ENCODE assay signal across 8 mouse cellular contexts in genomic region chr11:5879905-5880304, GRCm38 (mm10). TPM values are rescaled to one million over a fixed set of nuclear protein-coding genes. Genes with fewer than 3 reads are reported as not detected.
DNase-seq lines count a peak whose midpoint lies in the region; ATAC-seq lines count a peak whose summit lies in the region.

No protein-coding gene starts in this region.

- H3K9me3 ChIP-seq in forebrain, embryonic 14.5 days (replicated peaks; ENCODE audit: control insufficient read depth, low read length), result no peaks in the 10 kb centered on the region
- H3K9me3 ChIP-seq in forebrain, embryonic 16.5 days (ENCODE audit: control insufficient read depth, low read length), result no peaks in the 10 kb centered on the region
- H3K9me3 ChIP-seq in neural tube, embryonic 15.5 days (replicated peaks), result no peaks in the 10 kb centered on the region

- H3K9ac ChIP-seq in forebrain, embryonic 14.5 days (ENCODE audit: low read length), result no peak overlapping the region
- H3K9ac ChIP-seq in forebrain, embryonic 16.5 days (replicated peaks; ENCODE audit: low read depth, low read length), result no peak overlapping the region
- no peak overlapping the region for H3K9ac ChIP-seq in neural tube, embryonic 15.5 days (replicated peaks)

- peak; percentile 64 for DNase-seq in forebrain, embryonic 14.5 days (ENCODE audit: low spot score)
- peak; percentile 79 for DNase-seq in neural tube, embryonic 10.5 days (ENCODE audit: extremely low spot score, low spot score)
- DNase-seq in cerebellum, adult 9-11 months, result peak; percentile 67
- peak; percentile 82 to 83 for DNase-seq in kidney, postnatal 4 days
- DNase-seq in thymus, postnatal 10 days (ENCODE audit: low spot score in 2 of 2), result peak; percentile 24 to 62

- no peak overlapping the region for H3K4me2 ChIP-seq in forebrain, embryonic 14.5 days (ENCODE audit: low read length)
- no peak overlapping the region for H3K4me2 ChIP-seq in forebrain, embryonic 16.5 days (ENCODE audit: low read length)
- H3K4me2 ChIP-seq in neural tube, embryonic 15.5 days, result no peak overlapping the region

- 50% methylated on average over 5 of the region's 5 CpGs for WGBS in forebrain, embryonic 14.5 days
- 54% methylated on average over 5 of the region's 5 CpGs for WGBS in forebrain, embryonic 16.5 days
- WGBS in neural tube, embryonic 15.5 days, result 58% methylated on average over 5 of the region's 5 CpGs

- no peak for ATAC-seq in forebrain, embryonic 14.5 days
- ATAC-seq in forebrain, embryonic 16.5 days, result no peak
- no peak for ATAC-seq in neural tube, embryonic 15.5 days (ENCODE audit: low FRiP score)
- ATAC-seq in megakaryocyte, adult 5-6 weeks (ENCODE audit: poor library complexity, severe bottlenecking), result peak; percentile 47

- no peak overlapping the region for H3K4me3 ChIP-seq in forebrain, embryonic 14.5 days (ENCODE audit: low read depth, low read length)
- no peak overlapping the region for H3K4me3 ChIP-seq in forebrain, embryonic 16.5 days (replicated peaks; ENCODE audit: low read length)
- no peak overlapping the region for H3K4me3 ChIP-seq in neural tube, embryonic 15.5 days (replicated peaks)

- no peaks in the 10 kb centered on the region for H3K27me3 ChIP-seq in forebrain, embryonic 14.5 days (replicated peaks; ENCODE audit: control insufficient read depth, insufficient read depth, low read length)
- no peaks in the 10 kb centered on the region for H3K27me3 ChIP-seq in forebrain, embryonic 16.5 days (replicated peaks; ENCODE audit: control insufficient read depth, insufficient read depth, low read length)
- no peaks in the 10 kb centered on the region for H3K27me3 ChIP-seq in neural tube, embryonic 15.5 days (replicated peaks)

- H3K36me3 ChIP-seq in forebrain, embryonic 14.5 days (ENCODE audit: control insufficient read depth, insufficient read depth, low read length), result peaks cover 14% of the 10 kb centered on the region
- H3K36me3 ChIP-seq in forebrain, embryonic 16.5 days (ENCODE audit: control insufficient read depth, insufficient read depth), result no peaks in the 10 kb centered on the region
- peaks cover 4% of the 10 kb centered on the region; the same call in 1 of the 2 replicates for H3K36me3 ChIP-seq in neural tube, embryonic 15.5 days

- no peak overlapping the region for H3K27ac ChIP-seq in forebrain, embryonic 14.5 days (ENCODE audit: low read depth, low read length)
- H3K27ac ChIP-seq in forebrain, embryonic 16.5 days (ENCODE audit: low read length), result no peak overlapping the region
- H3K27ac ChIP-seq in neural tube, embryonic 15.5 days (replicated peaks), result no peak overlapping the region

- peaks cover 8% of the 10 kb centered on the region for H3K4me1 ChIP-seq in forebrain, embryonic 14.5 days (ENCODE audit: control insufficient read depth, insufficient read depth, low read length)
- H3K4me1 ChIP-seq in forebrain, embryonic 16.5 days (replicated peaks; ENCODE audit: control insufficient read depth, insufficient read depth, low read length), result peaks cover 22% of the 10 kb centered on the region
- peaks cover 27% of the 10 kb centered on the region for H3K4me1 ChIP-seq in neural tube, embryonic 15.5 days

RNA-seq across cellular contexts. Expression of gene Pold2, which starts 1.8 kb away (rescaled TPM):
- 65.0 and 73.0 TPM in 2 replicates for polyA plus RNA-seq in forebrain, embryonic 14.5 days (2014; fragmentation: Nextera tagmentation; extraction: Ambion mirVana)
- polyA plus RNA-seq in forebrain, embryonic 16.5 days (2015; fragmentation: Nextera tagmentation; extraction: Ambion mirVana), result 72.1 and 75.8 TPM in 2 replicates
- polyA plus RNA-seq in neural tube, embryonic 15.5 days (2015; fragmentation: Nextera tagmentation; extraction: Ambion mirVana), result 64.5 and 81.0 TPM in 2 replicates
- total RNA-seq in megakaryocyte, adult 5-6 weeks (2015), result 23.8 and 31.6 TPM in 2 replicates
- total RNA-seq in megakaryocyte, adult 5-6 weeks (2017), result 19.0 and 29.3 TPM in 2 replicates

RNA-seq across cellular contexts. Expression of gene Aebp1, which starts 18.2 kb away (rescaled TPM):
- polyA plus RNA-seq in forebrain, embryonic 14.5 days (2014; fragmentation: Nextera tagmentation; extraction: Ambion mirVana), result 6.8 and 13.0 TPM in 2 replicates
- 12.6 and 18.5 TPM in 2 replicates for polyA plus RNA-seq in forebrain, embryonic 16.5 days (2015; fragmentation: Nextera tagmentation; extraction: Ambion mirVana)
- polyA plus RNA-seq in neural tube, embryonic 15.5 days (2015; fragmentation: Nextera tagmentation; extraction: Ambion mirVana), result 22.1 and 24.3 TPM in 2 replicates
- total RNA-seq in megakaryocyte, adult 5-6 weeks (2015), result not detected in 2 replicates
- total RNA-seq in megakaryocyte, adult 5-6 weeks (2017), result 0.11 and 0.12 TPM in 2 replicates

RNA-seq across cellular contexts. Expression of gene Myl7, which starts 18.7 kb away (rescaled TPM):
- polyA plus RNA-seq in forebrain, embryonic 14.5 days (2014; fragmentation: Nextera tagmentation; extraction: Ambion mirVana), result not detected in 2 replicates
- not detected in 2 replicates for polyA plus RNA-seq in forebrain, embryonic 16.5 days (2015; fragmentation: Nextera tagmentation; extraction: Ambion mirVana)
- 1.4 and 10.6 TPM in 2 replicates for polyA plus RNA-seq in neural tube, embryonic 15.5 days (2015; fragmentation: Nextera tagmentation; extraction: Ambion mirVana)
- not detected in 2 replicates for total RNA-seq in megakaryocyte, adult 5-6 weeks (2015)
- total RNA-seq in megakaryocyte, adult 5-6 weeks (2017), result not detected in 2 replicates

RNA-seq across cellular contexts. Expression of gene Polm, which starts 42.1 kb away (rescaled TPM):
- 3.9 and 5.3 TPM in 2 replicates for polyA plus RNA-seq in forebrain, embryonic 14.5 days (2014; fragmentation: Nextera tagmentation; extraction: Ambion mirVana)
- polyA plus RNA-seq in forebrain, embryonic 16.5 days (2015; fragmentation: Nextera tagmentation; extraction: Ambion mirVana), result 8.7 and 8.8 TPM in 2 replicates
- polyA plus RNA-seq in neural tube, embryonic 15.5 days (2015; fragmentation: Nextera tagmentation; extraction: Ambion mirVana), result 6.5 and 8.5 TPM in 2 replicates
- total RNA-seq in megakaryocyte, adult 5-6 weeks (2015), result 10.4 and 10.7 TPM in 2 replicates
- 6.0 and 8.8 TPM in 2 replicates for total RNA-seq in megakaryocyte, adult 5-6 weeks (2017)
